Mouse (Mus musculus): ENCODE data around the gene Tns3. TPM values are rescaled to one million over a fixed set of nuclear protein-coding genes. Genes with fewer than 3 reads are reported as not detected.
"Not testable (repeated sequence)": the region's sequence is repeated elsewhere in the genome, so short reads cannot be mapped to it uniquely, and the experiment has no call there.

Tns3 gene
- polyA plus RNA-seq, 1 experiment from 2014 or later = 75.4 TPM

DNA sequence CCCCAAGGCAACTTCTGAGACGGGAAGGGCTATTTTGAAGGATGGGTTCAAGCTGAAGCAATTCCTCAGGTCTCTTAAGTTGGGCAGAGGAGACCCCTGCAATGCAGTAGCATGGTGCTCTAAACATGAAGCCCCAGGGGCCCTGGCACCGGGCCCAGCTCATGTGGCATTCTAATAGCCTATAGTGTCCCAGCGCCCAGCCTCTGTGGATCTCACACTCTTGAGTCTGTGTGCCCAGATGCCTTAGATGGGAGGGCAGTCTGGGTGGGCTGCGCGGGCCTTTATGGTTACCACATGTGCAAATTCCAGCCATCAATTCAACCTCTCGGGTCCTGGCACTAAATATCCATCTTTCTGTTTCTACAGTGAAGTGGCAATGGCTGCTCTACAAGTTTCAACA lies 38.9 kb downstream of the Tns3 start:
- ATAC-seq = no peak
- in situ Hi-C loops (cut with MboI; ENCODE audit: low pct_unique_long_range_greater_than_20kb) = loop anchor here (5.0 to 10.0 kb wide), 2 partner anchors 37 to 91 kb away; partner anchors contain the start of gene Tns3
- H3K27me3 ChIP-seq = no peaks in the 10 kb centered on the region
- TF ChIP-seq CTCF (IDR thresholded peaks at IDR 0.05) = no peak
- CTCF ChIA-PET = interaction anchor here (1.3 to 1.5 kb wide), 2 partner anchors 28 to 38 kb away, joined by 3 read pairs; no protein-coding TSS in a partner anchor
- POLR2A ChIA-PET = no interaction called here
- no peak for DNase-seq (ENCODE audit: low read depth, low spot score)

DNA sequence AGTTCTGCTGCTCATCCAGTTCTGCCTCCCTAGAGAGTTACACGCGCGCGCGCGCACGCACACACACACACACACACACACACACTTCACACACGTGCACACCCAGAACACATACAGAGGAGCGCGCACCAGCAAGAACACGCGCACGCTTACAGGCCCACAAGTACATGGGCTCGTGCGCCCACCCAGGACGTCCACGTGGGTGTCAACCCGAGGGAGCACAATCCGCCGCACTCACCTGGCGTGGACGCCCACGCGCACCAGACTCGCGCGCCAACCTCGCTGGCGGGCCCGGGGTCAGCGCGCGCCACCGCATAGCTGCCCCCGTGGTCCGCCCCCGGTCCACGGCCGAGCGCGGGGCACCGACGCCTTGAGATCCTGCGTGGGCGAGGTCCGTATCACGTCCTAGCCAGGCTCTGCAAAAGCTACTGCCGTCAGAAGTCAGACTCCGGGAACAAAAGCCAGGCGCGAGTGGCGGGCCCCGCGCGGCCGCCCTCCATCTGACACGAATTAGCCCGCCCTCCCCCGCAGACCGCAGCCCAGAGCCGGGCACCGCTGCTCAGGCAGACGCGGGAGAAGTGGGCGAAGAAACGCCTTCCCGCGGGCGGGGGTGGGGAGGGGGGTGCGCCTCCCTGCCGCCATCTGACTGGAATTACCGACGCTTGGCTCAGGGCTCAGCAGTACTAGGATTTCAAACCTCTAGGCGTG lies 40.0 kb downstream of the Tns3 start:
- in situ Hi-C loops (cut with MboI; ENCODE audit: low pct_unique_long_range_greater_than_20kb) = loop anchor here (10.0 kb wide), 1 partner anchor 90 kb away; no protein-coding TSS in a partner anchor
- ChIA-PET POLR2A (interaction anchor here (0.9 kb wide), 1 partner anchor 40 kb away, joined by 4 read pairs; the partner anchor contains the start of gene Tns3), CTCF (no interaction called here)

DNA sequence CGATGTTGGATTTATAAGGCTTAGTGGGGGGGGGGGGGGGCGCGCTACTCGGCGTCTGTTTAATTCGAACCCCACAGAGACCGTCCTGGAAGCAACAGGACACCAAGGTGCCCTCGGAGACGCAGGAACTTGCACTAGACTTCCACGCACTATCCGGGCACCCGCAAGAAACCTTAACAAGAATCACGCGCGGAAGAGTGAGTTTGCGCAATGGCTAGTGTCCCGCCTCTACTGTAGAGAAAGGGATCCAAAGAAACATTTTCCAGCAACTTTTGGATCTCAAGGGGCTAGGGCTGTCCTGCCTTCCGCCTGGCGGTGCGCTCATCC lies 40.5 kb downstream of the Tns3 start:
- in situ Hi-C loops (cut with MboI; ENCODE audit: low pct_unique_long_range_greater_than_20kb) = loop anchor here (10.0 kb wide), 1 partner anchor 89 kb away; no protein-coding TSS in a partner anchor
- CTCF ChIA-PET = no interaction called here
- POLR2A ChIA-PET = no interaction called here
- no peak for TF ChIP-seq CTCF (IDR thresholded peaks at IDR 0.05)
- no peak for DNase-seq (ENCODE audit: low read depth, low spot score)
- no peaks in the 10 kb centered on the region for H3K27me3 ChIP-seq
- ATAC-seq = no peak

More for the DNA sequence above, 40.0 kb downstream of the Tns3 start:
- DNase-seq (ENCODE audit: low read depth, low spot score) (no peak), ATAC-seq (peak; percentile 13)
- no peak for TF ChIP-seq CTCF (IDR thresholded peaks at IDR 0.05)
- H3K27me3 ChIP-seq = no peaks in the 10 kb centered on the region

DNA sequence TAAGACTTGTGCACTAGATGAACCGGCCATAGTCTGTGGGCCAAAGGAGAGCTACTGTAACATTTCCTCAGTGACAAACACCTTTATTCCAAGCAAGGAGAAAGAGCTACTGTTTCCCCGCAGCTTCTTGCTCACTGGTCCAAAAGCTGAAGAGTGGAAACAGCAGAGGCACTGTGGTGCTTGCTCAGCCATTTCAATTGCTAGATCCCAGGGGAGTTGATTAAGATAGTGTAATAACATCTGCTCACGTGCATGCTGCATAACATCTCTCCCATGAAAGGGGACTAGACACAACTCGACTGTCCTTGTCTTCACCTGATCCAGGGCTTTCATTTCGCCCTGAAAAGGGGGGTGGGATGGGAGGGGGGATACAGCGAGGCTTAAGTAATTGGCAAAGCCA lies 41.7 kb downstream of the Tns3 start:
- no peak for DNase-seq (ENCODE audit: low read depth, low spot score)
- ChIA-PET POLR2A (interaction anchor here (0.5 to 1.2 kb wide), 3 partner anchors 16 to 201 kb away, joined by 3 to 4 read pairs (median 4); no protein-coding TSS in a partner anchor), CTCF (interaction anchor here (0.6 to 1.0 kb wide), 3 partner anchors 32 to 42 kb away, joined by 3 read pairs; partner anchors contain the start of gene Tns3)
- no peak for TF ChIP-seq CTCF (IDR thresholded peaks at IDR 0.05)
- no peaks in the 10 kb centered on the region for H3K27me3 ChIP-seq
- in situ Hi-C loops (cut with MboI; ENCODE audit: low pct_unique_long_range_greater_than_20kb) = loop anchor here (10.0 kb wide), 1 partner anchor 88 kb away; no protein-coding TSS in a partner anchor
- no peak for ATAC-seq

DNA sequence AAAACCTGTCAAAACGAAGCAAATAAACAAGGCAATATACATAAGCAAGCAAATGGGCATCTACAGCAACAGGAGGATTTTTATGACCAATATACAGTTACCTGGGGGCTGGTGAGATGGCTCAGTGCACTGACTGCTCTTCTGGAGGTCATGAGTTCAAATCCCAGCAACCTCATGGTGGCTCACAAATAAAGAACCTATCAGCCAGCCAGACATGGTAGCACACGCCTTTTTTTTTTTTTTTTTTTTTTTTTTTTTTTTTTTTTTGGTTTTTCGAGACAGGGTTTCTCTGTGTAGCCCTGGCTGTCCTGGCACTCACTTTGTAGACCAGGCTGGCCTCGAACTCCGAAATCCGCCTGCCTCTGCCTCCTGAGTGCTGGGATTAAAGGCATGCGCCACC lies 45.2 kb downstream of the Tns3 start:
- in situ Hi-C loops (cut with MboI; ENCODE audit: low pct_unique_long_range_greater_than_20kb); H3K27me3 ChIP-seq; DNase-seq (ENCODE audit: low read depth, low spot score); ATAC-seq; POLR2A ChIA-PET: not testable (repeated sequence)
- CTCF ChIA-PET = interaction anchor here (1.6 kb wide), 1 partner anchor 32 kb away, joined by 5 read pairs; no protein-coding TSS in a partner anchor

DNA sequence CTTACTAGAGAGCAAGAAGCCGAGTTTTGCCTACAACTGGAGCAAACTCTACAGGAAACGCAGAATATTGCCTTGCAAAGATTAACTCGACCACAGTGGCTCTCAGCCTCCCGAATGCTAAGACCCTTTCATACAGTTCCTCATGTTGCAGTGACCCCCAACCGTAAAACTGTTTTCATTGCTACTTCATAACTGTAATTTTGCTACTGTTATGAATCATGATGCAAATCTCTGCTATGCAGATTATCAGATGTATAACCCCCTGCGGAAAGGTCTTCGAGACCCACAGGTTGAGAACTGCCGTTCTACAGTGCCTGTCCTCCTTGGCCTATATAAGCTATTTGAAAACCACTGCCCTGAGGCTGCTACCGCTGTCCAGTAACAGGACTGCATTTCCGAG lies 46.0 kb downstream of the Tns3 start:
- POLR2A ChIA-PET = no interaction called here
- no peak for TF ChIP-seq CTCF (IDR thresholded peaks at IDR 0.05)

DNA sequence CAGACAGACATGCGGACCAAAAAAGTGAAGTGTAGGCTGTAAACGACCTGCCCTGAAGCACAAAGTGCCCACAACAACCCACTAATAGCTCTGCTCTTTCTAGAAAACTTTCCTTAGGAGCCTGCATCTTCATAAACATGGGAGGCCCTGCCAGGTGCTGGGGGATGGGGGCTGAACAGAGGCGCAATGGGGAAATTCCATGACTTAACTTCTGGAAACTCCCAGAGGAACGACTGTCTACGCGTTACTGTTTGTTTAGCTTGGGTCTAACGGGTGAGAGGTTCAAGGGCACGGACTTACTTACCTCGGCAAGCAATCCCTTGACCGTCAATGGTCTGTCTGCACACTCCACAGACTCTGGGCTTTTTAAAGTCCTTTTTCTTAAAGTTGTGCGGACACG lies 48.9 kb downstream of the Tns3 start:
- TF ChIP-seq CTCF (IDR thresholded peaks at IDR 0.05) = no peak
- ChIA-PET CTCF (interaction anchor here (1.1 to 1.5 kb wide), 3 partner anchors 14 to 86 kb away, joined by 3 read pairs; no protein-coding TSS in a partner anchor), POLR2A (no interaction called here)
- ATAC-seq (no peak), DNase-seq (ENCODE audit: low read depth, low spot score) (no peak)
- H3K27me3 ChIP-seq = no peaks in the 10 kb centered on the region
- in situ Hi-C loops (cut with MboI; ENCODE audit: low pct_unique_long_range_greater_than_20kb) = no loop called here

More for the DNA sequence above, 46.0 kb downstream of the Tns3 start:
- no peak for DNase-seq (ENCODE audit: low read depth, low spot score)
- in situ Hi-C loops (cut with MboI; ENCODE audit: low pct_unique_long_range_greater_than_20kb) = no loop called here
- CTCF ChIA-PET = interaction anchor here (1.5 to 1.6 kb wide), 2 partner anchors 31 to 49 kb away, joined by 3 to 5 read pairs; no protein-coding TSS in a partner anchor
- no peaks in the 10 kb centered on the region for H3K27me3 ChIP-seq
- no peak for ATAC-seq

DNA sequence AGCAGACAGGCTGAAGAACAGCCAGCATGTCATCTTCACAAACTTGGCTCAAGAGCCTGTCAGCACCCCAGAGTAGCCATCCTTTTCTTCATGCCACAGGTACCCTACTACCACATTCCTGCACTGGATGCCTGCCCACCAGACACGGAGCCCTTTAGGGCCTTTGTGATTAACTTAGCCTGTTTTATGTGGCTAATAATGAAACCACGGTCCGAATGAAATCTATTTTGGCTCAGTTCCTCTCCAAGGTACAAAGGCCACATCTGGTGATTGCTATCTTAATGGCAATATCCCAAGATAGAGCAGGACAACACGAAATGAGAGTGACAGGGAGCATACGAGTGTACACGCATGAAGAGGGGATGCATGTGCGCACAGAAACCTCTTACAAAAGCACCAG lies 53.9 kb downstream of the Tns3 start:
- DNase-seq (ENCODE audit: low read depth, low spot score) (no peak), ATAC-seq (no peak)
- POLR2A ChIA-PET = no interaction called here
- TF ChIP-seq CTCF (IDR thresholded peaks at IDR 0.05) = no peak
- CTCF ChIA-PET = no interaction called here
- no peaks in the 10 kb centered on the region for H3K27me3 ChIP-seq
- in situ Hi-C loops (cut with MboI; ENCODE audit: low pct_unique_long_range_greater_than_20kb) = no loop called here

DNA sequence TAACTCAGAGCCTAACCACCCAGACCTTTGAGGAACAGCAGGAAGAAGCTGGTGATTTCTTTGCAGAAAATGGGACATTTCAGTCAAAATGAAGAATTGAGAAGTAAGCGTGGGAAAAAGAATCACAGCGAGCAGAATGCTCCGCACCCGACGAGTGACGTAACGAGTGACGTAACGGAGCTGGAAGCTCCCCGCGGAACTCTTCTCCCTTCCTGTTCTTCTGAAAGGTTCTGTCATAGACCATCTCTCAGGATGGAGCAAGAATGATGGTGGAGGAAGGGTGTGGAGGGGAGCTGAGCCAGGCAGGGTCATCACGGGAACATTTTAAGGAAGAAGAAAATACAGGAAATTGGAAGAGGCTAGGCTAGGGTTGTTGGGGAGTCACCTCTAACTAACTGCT lies 54.5 kb downstream of the Tns3 start:
- ChIA-PET POLR2A (no interaction called here), CTCF (no interaction called here)
- H3K27me3 ChIP-seq = no peaks in the 10 kb centered on the region
- in situ Hi-C loops (cut with MboI; ENCODE audit: low pct_unique_long_range_greater_than_20kb) = no loop called here
- DNase-seq (ENCODE audit: low read depth, low spot score) (no peak), ATAC-seq (no peak)
- no peak for TF ChIP-seq CTCF (IDR thresholded peaks at IDR 0.05)

DNA sequence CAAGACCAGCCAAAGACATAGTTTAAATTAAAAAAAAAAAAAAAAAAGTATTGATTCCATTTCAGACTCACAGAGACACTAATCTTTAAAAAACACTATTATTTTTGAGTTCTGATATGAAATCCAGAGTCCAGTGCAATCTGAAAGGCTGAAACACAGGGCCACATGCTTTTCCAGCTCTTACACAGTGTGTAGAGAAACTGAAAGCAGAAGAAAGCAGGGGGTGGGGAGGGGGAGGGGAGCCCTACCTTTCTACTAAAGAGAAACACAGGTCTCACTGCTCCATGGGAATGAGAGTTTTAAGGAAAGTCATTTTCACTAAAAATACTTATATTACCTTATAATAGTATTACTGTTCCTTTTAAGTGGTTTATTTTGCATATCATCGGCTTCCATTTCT lies 57.2 kb downstream of the Tns3 start:
- TF ChIP-seq CTCF (IDR thresholded peaks at IDR 0.05) = no peak
- no peak for DNase-seq (ENCODE audit: low read depth, low spot score)
- CTCF ChIA-PET = interaction anchor here (1.8 kb wide), 1 partner anchor 9 kb away, joined by 5 read pairs; no protein-coding TSS in a partner anchor
- H3K27me3 ChIP-seq = no peaks in the 10 kb centered on the region
- in situ Hi-C loops (cut with MboI; ENCODE audit: low pct_unique_long_range_greater_than_20kb) = no loop called here
- POLR2A ChIA-PET = no interaction called here
- no peak for ATAC-seq

DNA sequence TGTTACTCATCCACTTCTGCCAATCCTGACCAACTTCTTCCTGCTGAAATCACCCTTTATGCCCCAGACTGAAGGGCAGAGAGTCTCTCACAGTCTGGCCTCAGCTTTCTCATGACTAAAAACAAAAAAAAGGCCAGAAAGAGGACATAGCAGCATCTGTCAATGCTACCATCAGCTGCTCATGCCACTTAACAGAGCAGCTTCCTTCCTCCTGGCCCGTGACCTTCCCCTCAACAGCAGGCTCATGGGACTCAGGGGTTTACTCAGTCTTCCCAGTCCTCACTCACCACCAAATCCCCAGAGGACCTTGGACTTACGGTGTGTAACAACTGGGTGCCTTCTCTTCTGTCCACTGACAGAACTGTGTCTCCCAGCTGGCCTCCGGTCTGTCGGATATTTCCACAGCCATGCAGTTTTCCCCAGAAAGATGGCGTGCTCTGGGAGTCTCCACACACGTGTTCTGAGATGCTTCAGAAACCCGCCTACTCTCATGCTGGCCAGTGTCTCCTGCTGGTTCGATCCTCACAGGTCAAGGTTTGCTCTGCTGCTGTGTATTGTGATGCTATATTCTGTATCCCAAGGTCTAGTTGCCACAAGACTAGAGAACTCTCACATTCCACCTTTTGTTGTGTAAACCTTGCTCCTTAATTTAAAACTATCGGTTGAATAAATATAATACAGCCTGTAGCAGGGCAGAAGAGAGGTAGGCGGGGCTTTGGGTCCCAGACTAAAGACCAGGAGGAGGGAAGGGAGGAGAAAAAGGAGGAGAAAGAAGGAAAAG lies 59.4 kb downstream of the Tns3 start:
- ChIA-PET CTCF (no interaction called here), POLR2A (no interaction called here)
- DNase-seq (ENCODE audit: low read depth, low spot score) = no peak
- no peak for ATAC-seq
- TF ChIP-seq CTCF (IDR thresholded peaks at IDR 0.05) = no peak
- in situ Hi-C loops (cut with MboI; ENCODE audit: low pct_unique_long_range_greater_than_20kb) = no loop called here
- no peaks in the 10 kb centered on the region for H3K27me3 ChIP-seq
